Mouse (Mus musculus): ENCODE measurements around the gene Cphx3.
"Not testable (repeated sequence)": the region's sequence is repeated elsewhere in the genome, so short reads cannot be mapped to it uniquely, and the experiment has no call there.

The Cphx3 gene

DNA sequence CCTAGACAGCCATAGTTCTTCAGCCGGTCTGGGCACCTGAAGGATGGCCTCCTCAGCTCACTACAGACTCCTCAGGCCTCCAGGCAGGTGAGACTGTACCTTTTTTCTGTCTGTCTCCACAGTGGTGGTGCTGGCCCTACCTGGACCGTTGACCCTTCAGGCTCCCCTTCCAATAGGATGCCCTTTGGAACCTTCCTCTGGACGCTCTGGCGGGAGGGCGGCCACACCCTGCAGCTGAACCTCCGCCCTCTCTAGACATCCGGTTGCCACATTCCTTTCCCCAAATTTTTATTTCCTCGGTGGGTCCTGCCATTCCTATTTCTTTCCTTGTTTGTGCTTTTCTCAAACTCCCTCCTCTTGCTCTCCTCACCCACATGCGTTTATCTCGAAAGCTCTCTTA is 99.6 kb downstream of the Cphx3 start:
- DNase-seq, result not testable (repeated sequence)

DNA sequence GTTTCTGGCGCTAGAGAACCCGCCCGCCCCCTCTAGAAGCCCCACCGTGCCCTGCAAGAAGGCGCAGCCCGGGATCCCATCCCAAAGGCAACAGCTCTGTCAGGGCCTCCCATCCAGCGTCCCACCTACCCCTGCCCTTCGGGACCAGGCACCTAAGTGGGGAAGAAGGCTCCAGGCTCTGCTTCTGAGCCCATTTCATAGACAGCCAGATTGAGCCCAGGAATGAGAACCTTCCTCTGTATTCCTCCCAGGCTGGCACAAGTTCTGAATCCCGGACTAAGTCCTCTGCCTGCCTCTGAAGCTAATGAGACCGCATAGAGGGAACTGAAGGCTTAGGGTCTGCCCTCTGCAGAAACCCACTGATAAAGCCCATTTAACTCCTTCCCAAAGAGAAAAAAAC is 100.3 kb downstream of the Cphx3 start, which contains the start of gene Plac9b:
Gene Plac9b, minus strand, starts transcription at position 101 of the 400 bp plus-strand sequence.
- DNase-seq, result not testable (repeated sequence)

DNA sequence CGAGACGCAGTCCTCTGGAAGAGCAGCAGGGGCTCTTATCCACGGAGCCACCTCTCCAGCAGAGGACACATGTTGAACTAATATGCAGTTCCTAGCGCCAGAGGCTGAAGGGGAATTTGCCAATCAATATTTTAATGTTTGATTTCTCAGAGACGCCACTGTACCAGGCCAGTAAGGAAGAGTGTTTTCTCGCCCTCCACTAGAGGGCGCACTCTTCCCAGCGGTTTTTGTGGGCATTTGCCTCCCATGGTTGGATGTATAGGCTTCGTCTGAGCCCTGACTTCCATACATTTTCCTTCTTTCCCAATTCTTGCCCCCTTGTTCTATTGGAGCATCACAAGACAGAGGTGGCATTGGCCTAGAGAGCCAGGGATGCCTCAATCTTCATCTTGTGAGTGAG is 104.5 kb downstream of the Cphx3 start:
- DNase-seq, result not testable (repeated sequence)

DNA sequence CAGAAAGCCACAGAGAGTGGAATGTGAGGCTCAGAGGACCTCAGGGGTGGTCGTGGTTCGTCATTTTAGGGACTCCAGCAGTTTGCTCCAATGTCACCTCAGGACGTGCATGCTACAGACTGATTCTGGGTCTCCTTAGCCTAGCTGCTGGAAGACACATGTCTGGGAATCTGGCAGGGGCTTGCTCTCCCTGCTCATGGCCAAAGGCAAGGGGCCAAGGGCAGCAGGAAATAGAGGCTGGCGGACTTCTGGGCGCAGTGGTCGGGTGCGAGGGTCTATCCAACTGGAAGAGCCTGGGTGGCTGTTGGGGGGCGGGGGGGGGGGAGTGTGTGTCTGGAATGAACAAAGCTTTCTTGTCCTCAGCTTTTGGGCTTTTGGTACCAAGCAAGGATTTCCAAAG is 106.3 kb downstream of the Cphx3 start:
- not testable (repeated sequence) for DNase-seq

DNA sequence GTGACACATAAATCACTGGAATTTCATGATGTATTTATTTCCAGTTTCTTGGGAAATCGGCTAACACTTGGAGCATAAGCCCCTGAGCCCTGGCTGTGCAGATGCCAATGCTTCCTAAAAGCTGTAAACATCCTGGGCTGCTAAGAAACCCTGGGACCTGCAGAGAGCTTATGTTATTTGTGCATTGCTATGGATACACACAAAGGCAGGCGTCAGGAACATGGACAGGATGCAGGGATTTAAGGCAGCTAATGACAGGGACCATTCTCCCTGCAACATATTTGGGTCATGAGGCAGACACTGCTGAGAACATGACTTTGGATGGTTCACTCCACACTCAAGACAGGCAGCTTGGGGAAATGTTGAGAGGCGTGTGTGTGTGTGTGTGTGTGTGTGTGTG is 115.8 kb downstream of the Cphx3 start:
- DNase-seq, result not testable (repeated sequence)

DNA sequence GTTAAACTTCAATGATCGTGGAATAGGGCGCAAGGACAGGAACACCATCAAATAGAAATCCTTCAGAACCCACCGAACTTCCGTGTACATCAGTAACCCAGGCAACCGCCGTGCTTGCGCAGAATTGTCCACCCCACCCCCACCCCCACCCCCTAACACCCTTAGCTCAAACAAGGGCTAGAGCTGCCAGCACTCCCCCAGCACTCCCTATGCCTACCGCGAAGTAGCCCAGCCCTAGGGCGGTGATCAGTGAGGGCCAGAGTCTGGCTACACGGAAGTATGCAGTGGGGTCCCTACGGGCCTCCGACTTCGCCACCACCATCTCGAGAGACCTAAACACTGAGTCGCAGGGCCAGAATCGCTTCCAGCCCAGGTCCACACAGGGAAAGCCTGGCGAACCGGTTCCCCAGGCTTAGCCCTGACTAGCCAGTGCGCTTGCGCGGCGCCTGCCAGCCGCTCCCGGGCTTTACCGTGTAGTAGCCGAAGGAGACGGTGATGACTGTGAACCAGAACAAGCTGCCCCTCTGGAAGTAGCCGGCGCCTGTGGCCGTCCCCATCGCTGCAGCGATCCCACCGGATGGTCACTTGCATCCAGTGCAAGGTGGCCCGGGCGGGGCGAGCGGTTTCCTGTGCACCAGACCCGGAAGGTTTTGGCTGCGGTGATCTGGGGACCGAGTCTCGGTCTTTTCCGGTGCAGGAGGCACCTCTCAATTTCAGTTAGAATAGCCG is 124.3 kb downstream of the Cphx3 start:
- not testable (repeated sequence) for DNase-seq

DNA sequence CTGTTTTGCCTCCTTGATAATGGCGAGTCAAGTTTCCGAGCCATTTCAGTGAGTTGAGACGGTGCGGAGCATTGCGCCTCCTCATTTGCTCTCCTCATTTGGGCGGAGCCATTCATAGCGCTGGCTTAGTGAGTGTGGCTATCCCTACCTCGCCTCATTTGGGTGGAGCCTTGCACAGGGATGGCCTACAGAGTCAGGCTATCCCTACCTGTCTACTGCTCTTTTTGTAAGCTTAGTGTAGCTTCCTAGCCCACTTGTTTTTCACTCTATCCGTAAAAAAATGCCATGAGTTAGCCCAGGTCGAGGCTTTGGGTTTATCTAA is 124.8 kb downstream of the Cphx3 start, which contains the start of gene Tmem254b:
Gene Tmem254b, minus strand, starts transcription at position 116 of the 322 bp plus-strand sequence.
- not testable (repeated sequence) for DNase-seq

DNA sequence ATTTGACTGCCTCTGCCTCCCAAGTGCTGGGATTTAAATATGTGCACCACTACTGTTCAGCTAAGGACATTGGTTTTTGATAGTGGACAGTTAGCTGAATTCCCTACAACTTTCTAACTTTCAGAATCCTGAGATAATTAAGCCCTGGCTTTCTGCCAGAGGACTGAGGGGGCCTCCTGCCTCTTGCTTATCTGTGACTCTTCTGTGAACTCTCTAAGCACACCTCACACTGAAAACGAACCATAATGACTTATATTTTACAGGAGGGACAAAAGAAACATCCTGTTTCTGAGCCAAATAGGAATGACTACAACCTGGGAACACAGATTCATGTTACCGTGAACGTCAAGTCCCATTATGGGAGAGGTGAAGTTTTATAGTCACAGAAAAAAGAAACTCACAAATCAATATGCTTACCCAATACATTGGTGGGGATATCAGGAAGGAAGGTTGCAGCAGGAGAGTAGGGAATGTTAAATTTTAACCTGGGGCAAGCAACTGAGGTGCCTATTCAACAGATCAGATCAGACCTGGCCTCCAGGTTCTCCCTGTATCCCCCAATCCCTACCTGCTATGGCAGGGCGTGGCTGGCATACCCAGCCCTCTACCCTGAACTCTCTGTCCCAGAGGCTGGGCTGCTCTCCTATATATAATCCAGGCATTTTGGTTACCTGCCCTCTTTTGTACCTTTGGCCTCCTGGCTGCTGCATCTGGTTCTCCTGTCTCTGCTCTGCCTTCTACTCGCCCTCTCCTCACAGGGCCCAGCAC is 134.3 kb downstream of the Cphx3 start:
- DNase-seq, result not testable (repeated sequence)

DNA sequence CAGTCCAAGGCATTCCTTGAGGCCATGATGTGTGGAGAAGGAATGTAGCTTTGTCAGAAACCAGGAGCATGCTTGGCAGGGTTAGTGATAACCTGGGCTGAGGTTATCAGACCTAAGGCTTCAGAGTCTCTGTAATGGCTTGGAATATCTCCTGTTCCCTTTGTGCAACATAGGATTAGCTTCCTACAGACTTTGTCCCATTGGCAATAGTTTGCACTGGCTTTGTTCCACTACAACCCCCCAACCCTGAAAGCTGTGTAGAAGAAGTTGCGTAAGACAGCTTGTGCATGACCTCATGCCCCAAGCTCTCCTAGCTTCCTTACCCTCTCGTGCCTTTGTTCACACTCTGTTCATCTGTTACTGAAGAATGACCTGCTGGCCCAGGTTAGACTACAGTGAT is 155.1 kb downstream of the Cphx3 start:
- not testable (repeated sequence) for DNase-seq

DNA sequence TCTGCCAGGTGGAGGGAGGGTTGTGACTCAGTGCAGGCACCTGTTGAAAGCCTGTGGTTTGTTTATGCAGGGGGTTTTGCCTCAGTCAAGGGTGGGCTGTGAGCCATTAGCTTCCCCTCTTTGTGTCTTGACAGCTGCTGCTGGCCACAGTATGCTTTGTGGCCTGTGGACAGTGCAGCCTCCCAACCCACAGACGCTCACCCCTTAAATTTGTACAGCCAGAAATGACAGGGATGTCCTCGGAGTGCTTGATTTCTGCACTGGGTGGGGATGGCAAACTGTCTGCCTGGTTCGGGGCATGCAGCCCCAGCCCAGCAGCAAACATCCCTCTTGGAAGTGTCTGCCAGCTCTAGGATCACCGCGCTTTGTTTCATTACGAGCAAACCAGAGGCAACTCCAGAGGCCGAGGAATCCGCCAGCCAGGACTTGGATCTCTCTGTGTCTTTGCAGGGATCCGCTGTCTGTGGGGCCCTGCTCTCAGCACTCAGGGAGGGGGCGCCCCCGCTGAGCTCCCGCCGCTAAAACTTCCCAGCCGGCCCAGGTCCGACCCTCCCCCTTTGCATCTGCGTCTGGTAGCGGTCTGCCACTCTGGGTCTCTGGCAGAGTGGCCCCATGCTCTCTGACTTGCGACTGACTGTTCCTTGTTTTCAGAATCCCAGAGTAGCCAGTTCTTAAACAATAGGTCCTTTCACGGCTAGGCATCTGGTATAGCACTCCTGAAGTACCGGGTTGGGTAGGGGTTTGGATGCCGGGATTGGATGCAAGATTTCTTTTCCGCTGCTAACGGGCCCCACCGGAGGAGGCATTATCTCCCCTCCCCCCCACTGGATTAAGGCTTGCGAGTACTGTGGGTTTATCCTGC is 175.9 kb downstream of the Cphx3 start, which contains the start of gene Duxbl3:
Gene Duxbl3, plus strand, starts transcription at position 207 of the 862 bp plus-strand sequence.
- DNase-seq, result not testable (repeated sequence)

DNA sequence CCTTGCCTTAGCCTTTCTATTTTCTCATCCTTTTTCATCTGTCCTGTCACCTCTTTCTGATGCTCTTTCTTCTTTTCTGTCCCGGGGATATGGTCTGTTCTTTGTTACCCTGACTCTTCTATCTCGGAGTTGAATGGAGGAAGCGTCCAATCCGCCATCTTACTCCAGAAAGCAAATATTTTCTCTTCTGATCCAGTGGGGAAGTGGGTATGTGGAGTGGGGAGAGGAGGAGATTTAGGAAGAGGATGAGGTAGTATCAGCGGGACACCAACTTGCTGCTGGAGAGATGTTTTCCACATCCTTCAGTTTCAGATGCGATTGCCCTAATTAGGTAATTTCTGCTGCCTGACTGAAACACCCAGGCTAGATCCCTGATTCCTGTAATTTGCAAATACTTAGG is 176.6 kb downstream of the Cphx3 start:
- not testable (repeated sequence) for DNase-seq
